Mouse (Mus musculus): ENCODE measurements at regions not wholly inside any gene's neighbourhood (a gene's known extent, or its start where the extent isn't known, plus 50 kb on each side); places are given as distances from the start of the nearest gene placed in this dataset.

- TF ChIP-seq IRF4 (IDR thresholded peaks at IDR 0.05; ENCODE audit: low read depth, low read length) (no peak), CTCF (conservative IDR thresholded peaks at IDR 0.05 in 1 of 2, IDR thresholded peaks at IDR 0.05 in 1 of 2; ENCODE audit: low read depth in 2 of 2, low read length in 2 of 2) (no peak), EP300 (IDR thresholded peaks at IDR 0.05; ENCODE audit: low read length) (no peak), POLR2A (IDR thresholded peaks at IDR 0.05; ENCODE audit: low read depth, low read length) (no peak), MYC (IDR thresholded peaks at IDR 0.05; ENCODE audit: low read depth, low read length) (no peak), ZNF384 (IDR thresholded peaks at IDR 0.05; ENCODE audit: low read depth, low read length) (no peak), ZKSCAN1 (IDR thresholded peaks at IDR 0.05; ENCODE audit: borderline replicate concordance, low read depth, low read length) (no peak), ETS1 (conservative IDR thresholded peaks at IDR 0.05; ENCODE audit: low read depth, low read length) (no peak), USF1 (IDR thresholded peaks at IDR 0.05; ENCODE audit: low read depth, low read length) (no peak), HCFC1 (IDR thresholded peaks at IDR 0.05; ENCODE audit: low read depth, low read length) (no peak), TBP (conservative IDR thresholded peaks at IDR 0.05; ENCODE audit: low read depth, low read length) (no peak), ZC3H11A (IDR thresholded peaks at IDR 0.05; ENCODE audit: low read depth, low read length) (no peak)
Measured at GRCm38 (mm10) chr4:152650198-152650597, 172.5 kb upstream of the Kcnab2 start.
